Mouse (Mus musculus) neural tube, embryonic 14.5 days (tissue): ENCODE measurements around the gene Gpr180. TPM values are rescaled to one million over a fixed set of nuclear protein-coding genes. Genes with fewer than 3 reads are reported as not detected.

ENCODE experiments used
- ATAC-seq: fragments of 200-750 bp; cut with Nextera tagmentation; 2 replicates; pipeline ENCODE4 v1.8.0; 2017; ENCODE audit warnings: low read depth, mild to moderate bottlenecking, moderate TSS enrichment, moderate library complexity
- H3K27ac ChIP-seq: fragments of 300-500 bp; sonication (generic); 2 replicates; pipeline ENCODE4 v1.5.1; 2014; ENCODE audit warnings: low read depth, mild to moderate bottlenecking, control low read depth, low read length, moderate library complexity, mixed read lengths
- H3K27me3 ChIP-seq: fragments of 300-500 bp; sonication (generic); 2 replicates; pipeline ENCODE4 v1.6.1; 2014; ENCODE audit warnings: low read length; ENCODE audit not compliant: control insufficient read depth, insufficient read depth
- H3K36me3 ChIP-seq: fragments of 300-500 bp; sonication (generic); 2 replicates; pipeline ENCODE4 v1.6.1; 2014; ENCODE audit warnings: low read length, mixed read lengths; ENCODE audit not compliant: control insufficient read depth, insufficient read depth
- H3K4me1 ChIP-seq: fragments of 300-500 bp; sonication (generic); 2 replicates; pipeline ENCODE4 v1.6.1; 2014; ENCODE audit warnings: low read length; ENCODE audit not compliant: control insufficient read depth, insufficient read depth
- H3K4me2 ChIP-seq: fragments of 300-500 bp; sonication (generic); 2 replicates; pipeline ENCODE4 v1.6.1; 2014; ENCODE audit warnings: mild to moderate bottlenecking, low read depth, low read length, control low read depth
- H3K4me3 ChIP-seq: fragments of 300-500 bp; sonication (generic); 2 replicates; pipeline ENCODE4 v1.5.1; 2014; ENCODE audit warnings: low read depth, low read length, control low read depth, mixed read lengths
- H3K9ac ChIP-seq: fragments of 300-500 bp; sonication (generic); replicated peaks from 2 replicates; pipeline ENCODE4 v1.6.1; 2014; ENCODE audit warnings: low read depth, mild to moderate bottlenecking, control low read depth, low read length, mixed read lengths
- H3K9me3 ChIP-seq: fragments of 300-500 bp; sonication (generic); 2 replicates; pipeline ENCODE4 v1.6.1; 2016; ENCODE audit warnings: low read length; ENCODE audit not compliant: control insufficient read depth
- WGBS: fragments of 180-500 bp; shearing (Covaris S2); extraction: QIAGEN DNeasy Blood & Tissue Kit; methylation state at CpG from one replicate; pipeline ENCODE4 v1.1.7; 2014; 5-methylcytosine and 5-hydroxymethylcytosine counted together
- polyA plus RNA-seq: library from polyadenylated mRNA; unstranded; fragments of >200 nt; fragmentation: Nextera tagmentation; extraction: Ambion mirVana; gene quantifications from 2 replicates; pipeline ENCODE4 v1.2.1, GENCODE M21; 2014

Gene Gpr180
- polyA plus RNA-seq, 1 experiment from 2014 or later: 47.6 TPM

DNA sequence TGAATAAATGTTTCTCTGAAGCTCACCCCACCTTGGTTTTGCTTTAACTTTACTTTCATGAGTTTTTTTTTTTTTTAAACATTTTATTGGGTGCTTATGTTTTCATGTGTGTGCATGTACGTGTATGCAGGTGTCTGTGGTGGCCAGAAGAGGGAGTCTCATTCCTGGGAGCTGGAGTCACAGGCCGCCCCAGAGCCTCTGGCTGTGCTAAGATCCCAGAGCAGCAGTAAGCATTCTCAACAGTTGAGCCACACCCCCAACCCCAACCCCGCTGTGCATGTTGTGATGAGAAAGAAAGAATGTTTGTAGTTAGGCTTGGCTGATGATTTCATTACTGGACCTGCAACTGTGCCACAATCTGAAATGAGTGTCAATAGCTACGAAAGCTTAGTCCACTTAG is 31.8 kb downstream of the Gpr180 start:
- no peak overlapping the region for H3K4me2 ChIP-seq
- H3K36me3 ChIP-seq: no peaks in the 10 kb centered on the region
- no peak overlapping the region for H3K9ac ChIP-seq
- no peaks in the 10 kb centered on the region for H3K9me3 ChIP-seq
- H3K27me3 ChIP-seq: no peaks in the 10 kb centered on the region
- H3K4me1 ChIP-seq: no peaks in the 10 kb centered on the region
- no peak overlapping the region for H3K27ac ChIP-seq
- no peak overlapping the region for H3K4me3 ChIP-seq
- 95% methylated on average over 4 of the region's 4 CpGs for WGBS
- ATAC-seq: no peak

DNA sequence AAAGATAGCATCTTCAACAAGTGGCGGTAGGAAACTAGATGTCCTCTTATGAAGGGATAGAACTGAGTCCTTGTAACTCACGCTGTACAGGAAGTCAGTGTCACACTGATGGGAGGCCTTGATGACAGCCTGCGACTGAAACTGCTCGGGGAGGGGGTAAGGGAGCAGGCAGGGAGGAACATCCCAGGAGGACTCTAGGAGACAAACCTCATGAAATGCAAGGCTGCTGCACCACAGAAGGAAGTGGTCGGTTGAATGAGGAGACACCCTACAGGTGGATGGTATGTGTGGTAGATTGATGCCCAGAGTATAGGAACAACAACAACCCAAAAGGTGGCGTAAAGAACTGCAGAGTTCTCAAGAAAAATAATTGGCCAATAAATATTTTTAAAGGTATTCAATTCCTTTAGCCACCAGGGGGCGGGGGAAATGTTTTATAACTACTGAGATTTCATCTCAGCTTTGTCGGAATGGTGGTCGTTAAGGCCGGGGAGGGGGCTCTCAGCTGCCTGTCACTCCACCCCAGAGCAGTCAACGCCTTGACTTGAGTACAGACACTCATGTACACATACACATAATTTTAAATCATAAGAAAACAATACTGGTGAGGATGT is 36.7 kb downstream of the Gpr180 start:
- no peaks in the 10 kb centered on the region for H3K4me1 ChIP-seq
- no peak; the same call in 1 of the 2 replicates for ATAC-seq
- no peak overlapping the region for H3K4me3 ChIP-seq
- H3K36me3 ChIP-seq: no peaks in the 10 kb centered on the region
- H3K4me2 ChIP-seq: no peak overlapping the region
- H3K9me3 ChIP-seq: no peaks in the 10 kb centered on the region
- H3K27ac ChIP-seq: no peak overlapping the region
- H3K27me3 ChIP-seq: no peaks in the 10 kb centered on the region
- no peak overlapping the region for H3K9ac ChIP-seq
- 66% methylated on average over 11 of the region's 11 CpGs for WGBS

GRCm38 (mm10) chr14:118175071-118175693 is 38.2 kb downstream of the Gpr180 start:
- no peak for ATAC-seq
- no peak overlapping the region for H3K4me3 ChIP-seq
- no peaks in the 10 kb centered on the region for H3K4me1 ChIP-seq
- H3K36me3 ChIP-seq: no peaks in the 10 kb centered on the region
- no peak overlapping the region for H3K4me2 ChIP-seq
- 86% methylated on average over 30 of the region's 30 CpGs for WGBS
- H3K27me3 ChIP-seq: no peaks in the 10 kb centered on the region
- no peak overlapping the region for H3K27ac ChIP-seq
- no peak overlapping the region for H3K9ac ChIP-seq
- no peaks in the 10 kb centered on the region for H3K9me3 ChIP-seq

GRCm38 (mm10) chr14:118175694-118176085 is 38.7 kb downstream of the Gpr180 start:
- 95% methylated on average over 12 of the region's 12 CpGs for WGBS
- Histone ChIP-seq H3K27ac (no peak overlapping the region), H3K9ac (no peak overlapping the region), H3K9me3 (no peaks in the 10 kb centered on the region), H3K4me1 (no peaks in the 10 kb centered on the region), H3K36me3 (no peaks in the 10 kb centered on the region), H3K27me3 (no peaks in the 10 kb centered on the region), H3K4me2 (no peak overlapping the region), H3K4me3 (no peak overlapping the region)
- no peak for ATAC-seq

- H3K4me3 ChIP-seq: no peak overlapping the region
- no peak overlapping the region for H3K4me2 ChIP-seq
- H3K9ac ChIP-seq: no peak overlapping the region
- no peaks in the 10 kb centered on the region for H3K9me3 ChIP-seq
- no peak for ATAC-seq
- 79% methylated on average over 1 of the region's 1 CpGs for WGBS
- H3K4me1 ChIP-seq: no peaks in the 10 kb centered on the region
- H3K36me3 ChIP-seq: no peaks in the 10 kb centered on the region
- H3K27me3 ChIP-seq: no peaks in the 10 kb centered on the region
- no peak overlapping the region for H3K27ac ChIP-seq
These were observed 42.3 kb downstream of the Gpr180 start for GRCm38 (mm10) chr14:118179251-118179650.

- Histone ChIP-seq H3K9me3 (no peaks in the 10 kb centered on the region), H3K27ac (peak overlapping the region; percentile 82), H3K9ac (peak overlapping the region; percentile 53; the same call in 1 of the 2 replicates), H3K4me1 (no peaks in the 10 kb centered on the region), H3K36me3 (no peaks in the 10 kb centered on the region), H3K4me2 (peak overlapping the region; percentile 72), H3K27me3 (no peaks in the 10 kb centered on the region), H3K4me3 (peak overlapping the region; percentile 44)
- WGBS: 27% methylated on average over 7 of the region's 7 CpGs
- no peak; the same call in 1 of the 2 replicates for ATAC-seq
These were observed 42.7 kb downstream of the Gpr180 start for GRCm38 (mm10) chr14:118179701-118180100.

- Histone ChIP-seq H3K9ac (peak overlapping the region; percentile 53), H3K9me3 (no peaks in the 10 kb centered on the region), H3K27me3 (no peaks in the 10 kb centered on the region), H3K27ac (peak overlapping the region; percentile 82), H3K4me1 (no peaks in the 10 kb centered on the region), H3K36me3 (no peaks in the 10 kb centered on the region), H3K4me3 (peak overlapping the region; percentile 44), H3K4me2 (peak overlapping the region; percentile 72)
- ATAC-seq: peak; percentile 94
- WGBS: under 1% methylated on average over 20 of the region's 20 CpGs
These were observed 43.2 kb downstream of the Gpr180 start for GRCm38 (mm10) chr14:118180117-118180557.

GRCm38 (mm10) chr14:118180711-118181177 is 43.8 kb downstream of the Gpr180 start:
- Histone ChIP-seq H3K4me3 (peak overlapping the region; percentile 44), H3K27ac (peak overlapping the region; percentile 82), H3K9ac (peak overlapping the region; percentile 53; the same call in 1 of the 2 replicates), H3K4me1 (no peaks in the 10 kb centered on the region), H3K36me3 (no peaks in the 10 kb centered on the region), H3K9me3 (no peaks in the 10 kb centered on the region), H3K4me2 (peak overlapping the region; percentile 72), H3K27me3 (no peaks in the 10 kb centered on the region)
- ATAC-seq: peak; percentile 89
- WGBS: under 1% methylated on average over 10 of the region's 10 CpGs

GRCm38 (mm10) chr14:118191442-118191841 is 54.5 kb downstream of the Gpr180 start:
- Histone ChIP-seq H3K27me3 (no peaks in the 10 kb centered on the region), H3K9ac (no peak overlapping the region), H3K36me3 (no peaks in the 10 kb centered on the region), H3K9me3 (no peaks in the 10 kb centered on the region), H3K4me3 (no peak overlapping the region), H3K4me1 (no peaks in the 10 kb centered on the region), H3K27ac (no peak overlapping the region), H3K4me2 (no peak overlapping the region)
- no peak for ATAC-seq
- 86% methylated on average over 9 of the region's 9 CpGs for WGBS
